Mouse (Mus musculus): Measurements from ENCODE around the gene Rictor.

- no peak for TF ChIP-seq CTCF (IDR thresholded peaks at IDR 0.05; ENCODE audit: borderline replicate concordance, insufficient read depth, low read depth, low read length)
- no peak for TF ChIP-seq POLR2A (IDR thresholded peaks at IDR 0.05; ENCODE audit: borderline replicate concordance, insufficient read depth, low read length)
These were observed 2.2 kb downstream of the Rictor start for GRCm38 (mm10) chr15:6710341-6710740.
